Mouse (Mus musculus): Measurements from ENCODE around the gene Cenpo.

DNA sequence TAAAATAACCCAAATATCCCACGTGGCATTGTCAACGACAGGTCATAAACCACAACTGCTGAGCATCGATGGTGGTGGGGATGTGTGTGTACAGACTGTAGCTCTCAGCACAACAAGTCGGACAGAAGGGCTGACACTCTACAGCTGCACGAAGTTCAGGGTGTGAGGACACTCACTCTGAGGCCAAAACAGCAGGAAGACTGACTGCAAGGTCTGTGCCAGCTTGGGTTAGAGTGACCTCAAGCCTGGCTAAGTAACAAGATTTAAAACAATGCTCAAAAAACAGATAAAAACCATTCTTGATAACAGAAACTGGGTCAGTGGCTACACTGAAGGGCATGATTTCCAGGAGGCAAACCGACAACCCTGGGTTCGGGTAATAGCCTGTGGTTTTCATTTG lies 3.9 kb downstream of the Cenpo start:
- TF ChIP-seq ZMIZ1 (IDR thresholded peaks at IDR 0.05; ENCODE audit: low read depth, low read length) (no peak), CTCF (conservative IDR thresholded peaks at IDR 0.05 in 1 of 2, IDR thresholded peaks at IDR 0.05 in 1 of 2; ENCODE audit: low read depth in 2 of 2, low read length in 2 of 2) (no peak), POLR2A (IDR thresholded peaks at IDR 0.05; ENCODE audit: low read depth, low read length) (no peak), UBTF (IDR thresholded peaks at IDR 0.05; ENCODE audit: low read depth, low read length) (no peak), MXI1 (IDR thresholded peaks at IDR 0.05; ENCODE audit: low read depth, low read length) (no peak), ZKSCAN1 (IDR thresholded peaks at IDR 0.05; ENCODE audit: borderline replicate concordance, low read depth, low read length) (no peak), KAT2A (IDR thresholded peaks at IDR 0.05; ENCODE audit: insufficient replicate concordance, low read length) (no peak)

Measured in CH12.LX (cell line).